ENCODE assay signal across 8 mouse cellular contexts in the genomic region with DNA sequence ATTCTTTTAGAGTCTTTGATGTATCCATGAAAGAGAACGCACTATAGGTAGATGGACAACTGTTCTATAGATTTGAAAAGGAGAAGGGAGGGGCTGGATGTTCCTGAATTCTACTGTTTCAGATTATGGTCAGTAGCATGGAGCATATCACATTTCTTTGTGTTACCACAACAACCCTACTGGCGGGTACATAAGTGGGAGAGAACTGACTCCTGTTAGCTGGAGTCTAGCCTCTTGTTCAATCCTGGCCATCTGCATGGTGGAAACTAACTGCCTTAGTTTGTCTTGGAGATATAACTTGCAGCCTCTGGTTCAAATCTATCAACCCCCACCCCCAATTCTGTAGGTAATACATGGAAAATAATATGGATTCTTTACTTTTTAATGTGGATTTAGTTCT. TPM values are rescaled to one million over a fixed set of nuclear protein-coding genes. Genes with fewer than 3 reads are reported as not detected.
A peak's percentile ranks its signal among the peaks of the same experiment; 100 is the strongest.
DNase-seq lines count a peak whose midpoint lies in the region; ATAC-seq lines count a peak whose summit lies in the region.

No protein-coding gene starts in this region.

- peaks cover 16% of the 10 kb centered on the region for H3K4me1 ChIP-seq in heart, embryonic 11.5 days (ENCODE audit: control insufficient read depth, insufficient read depth, low read length)
- H3K4me1 ChIP-seq in embryonic facial prominence, embryonic 10.5 days = peaks cover 56% of the 10 kb centered on the region
- 0 out of 2 replicates have a peak, but pooled peaks cover 3% of the 10 kb centered on the region for H3K4me1 ChIP-seq in hindbrain, embryonic 14.5 days (replicated peaks; ENCODE audit: control insufficient read depth, insufficient read depth, low read length)
- H3K4me1 ChIP-seq in midbrain, embryonic 11.5 days (ENCODE audit: control insufficient read depth, insufficient read depth, low read length) = peaks cover 12% of the 10 kb centered on the region

- ATAC-seq in heart, embryonic 11.5 days (replicated peaks; ENCODE audit: insufficient number of reproducible peaks, low FRiP score, low TSS enrichment) = no peak
- no peak for ATAC-seq in hindbrain, embryonic 14.5 days (ENCODE audit: low FRiP score)
- ATAC-seq in midbrain, embryonic 11.5 days (ENCODE audit: low FRiP score) = no peak

- no peaks in the 10 kb centered on the region for H3K9me3 ChIP-seq in heart, embryonic 11.5 days (replicated peaks; ENCODE audit: control insufficient read depth, low read length)
- no peaks in the 10 kb centered on the region for H3K9me3 ChIP-seq in embryonic facial prominence, embryonic 10.5 days
- H3K9me3 ChIP-seq in hindbrain, embryonic 14.5 days (ENCODE audit: control insufficient read depth, low read length) = no peaks in the 10 kb centered on the region
- H3K9me3 ChIP-seq in midbrain, embryonic 11.5 days (ENCODE audit: control insufficient read depth, low read length) = no peaks in the 10 kb centered on the region

- no peaks in the 10 kb centered on the region for H3K36me3 ChIP-seq in heart, embryonic 11.5 days (ENCODE audit: control insufficient read depth, insufficient read depth, low read length)
- no peaks in the 10 kb centered on the region for H3K36me3 ChIP-seq in embryonic facial prominence, embryonic 10.5 days (replicated peaks)
- no peaks in the 10 kb centered on the region for H3K36me3 ChIP-seq in hindbrain, embryonic 14.5 days (replicated peaks; ENCODE audit: control insufficient read depth, insufficient read depth)
- H3K36me3 ChIP-seq in midbrain, embryonic 11.5 days (ENCODE audit: control insufficient read depth, insufficient read depth, low read length) = no peaks in the 10 kb centered on the region

- intact Hi-C loops in heart, postnatal 10 days (cut with DNase I) = loop anchor here (5.0 kb wide), 1 partner anchor 334 kb away; no protein-coding TSS in a partner anchor

- H3K27me3 ChIP-seq in heart, embryonic 11.5 days (ENCODE audit: control insufficient read depth, insufficient read depth, low read length) = no peaks in the 10 kb centered on the region; the same call in 1 of the 2 replicates
- H3K27me3 ChIP-seq in embryonic facial prominence, embryonic 10.5 days (replicated peaks; ENCODE audit: low read depth, poor library complexity, severe bottlenecking) = peaks cover 58% of the 10 kb centered on the region
- peaks cover 18% of the 10 kb centered on the region; the same call in 1 of the 2 replicates for H3K27me3 ChIP-seq in hindbrain, embryonic 14.5 days (ENCODE audit: control insufficient read depth, insufficient read depth, low read length)
- H3K27me3 ChIP-seq in midbrain, embryonic 11.5 days (ENCODE audit: control insufficient read depth, insufficient read depth, low read length) = peaks cover 39% of the 10 kb centered on the region

- H3K27ac ChIP-seq in heart, embryonic 11.5 days (ENCODE audit: low read depth, low read length) = peak overlapping the region; percentile 91
- H3K27ac ChIP-seq in embryonic facial prominence, embryonic 10.5 days (replicated peaks) = peak overlapping the region; percentile 44
- H3K27ac ChIP-seq in hindbrain, embryonic 14.5 days = peak overlapping the region; percentile 68
- no peak overlapping the region for H3K27ac ChIP-seq in midbrain, embryonic 11.5 days (ENCODE audit: low read depth, low read length)

- WGBS in heart, embryonic 11.5 days (ENCODE audit: insufficient replicate concordance) = 57% methylated on average over 2 of the region's 2 CpGs
- WGBS in embryonic facial prominence, embryonic 10.5 days = 37% methylated on average over 2 of the region's 2 CpGs
- 29% methylated on average over 2 of the region's 2 CpGs for WGBS in hindbrain, embryonic 14.5 days
- WGBS in midbrain, embryonic 11.5 days = 44% methylated on average over 2 of the region's 2 CpGs

- peak overlapping the region; percentile 71 for H3K4me2 ChIP-seq in heart, embryonic 11.5 days
- H3K4me2 ChIP-seq in hindbrain, embryonic 14.5 days (replicated peaks) = peak overlapping the region; percentile 92
- H3K4me2 ChIP-seq in midbrain, embryonic 11.5 days = peak overlapping the region; percentile 58; the same call in 1 of the 2 replicates

- peak overlapping the region; percentile 53; the same call in 1 of the 2 replicates for H3K4me3 ChIP-seq in heart, embryonic 11.5 days (ENCODE audit: low read depth, low read length)
- peak overlapping the region; percentile 62 for H3K4me3 ChIP-seq in embryonic facial prominence, embryonic 10.5 days
- peak overlapping the region; percentile 41 for H3K4me3 ChIP-seq in hindbrain, embryonic 14.5 days (replicated peaks; ENCODE audit: low read length)
- peak overlapping the region; percentile 6; the same call in 1 of the 2 replicates for H3K4me3 ChIP-seq in midbrain, embryonic 11.5 days (ENCODE audit: low read depth, low read length)

- no peak overlapping the region for H3K9ac ChIP-seq in heart, embryonic 11.5 days (ENCODE audit: low read depth, low read length)
- 0 out of 2 replicates have a peak overlapping the region, but pooled peaks have one; percentile 25 for H3K9ac ChIP-seq in hindbrain, embryonic 14.5 days
- no peak overlapping the region for H3K9ac ChIP-seq in midbrain, embryonic 11.5 days (ENCODE audit: low read length)

- no peak for DNase-seq in heart, postnatal 10 days
- no peak for DNase-seq in embryonic facial prominence, embryonic 10.5 days (ENCODE audit: low spot score)
- no peak for DNase-seq in hindbrain, embryonic 14.5 days (ENCODE audit: low spot score)
- DNase-seq in midbrain, embryonic 11.5 days (ENCODE audit: low spot score, missing footprints) = peak; percentile 85
- DNase-seq in urinary bladder, adult 18-20 months (ENCODE audit: low spot score in 2 of 2) = no peak
- DNase-seq in ovary, adult 18-20 months (ENCODE audit: low spot score) = no peak
- DNase-seq in yolk sac, embryonic 10.5 days (ENCODE audit: low spot score) = no peak

RNA-seq across cellular contexts. Expression of a gene that starts 1.3 kb away (rescaled TPM):
- 27.5 and 33.7 TPM in 2 replicates for polyA plus RNA-seq in heart, embryonic 11.5 days (2014; fragmentation: Nextera tagmentation; extraction: Ambion mirVana)
- total RNA-seq in heart, postnatal 10 days (2021) = 100 to 1,000 TPM; 196 to 199 TPM
- polyA plus RNA-seq in embryonic facial prominence, embryonic 10.5 days (2016; fragmentation: Nextera tagmentation; extraction: Ambion mirVana) = 8.0 and 17.0 TPM in 2 replicates
- polyA plus RNA-seq in hindbrain, embryonic 14.5 days (2014; fragmentation: Nextera tagmentation; extraction: Ambion mirVana) = 47.8 and 49.2 TPM in 2 replicates
- 14.1 and 15.8 TPM in 2 replicates for polyA plus RNA-seq in midbrain, embryonic 11.5 days (2014; fragmentation: Nextera tagmentation; extraction: Ambion mirVana)

RNA-seq across cellular contexts. Expression of a gene that starts 4.1 kb away (rescaled TPM):
- polyA plus RNA-seq in heart, embryonic 11.5 days (2014; fragmentation: Nextera tagmentation; extraction: Ambion mirVana) = 0.72 and 0.73 TPM in 2 replicates
- under 1 TPM; 0.34 to 0.47 TPM for total RNA-seq in heart, postnatal 10 days (2021)
- 10.9 and 13.6 TPM in 2 replicates for polyA plus RNA-seq in embryonic facial prominence, embryonic 10.5 days (2016; fragmentation: Nextera tagmentation; extraction: Ambion mirVana)
- polyA plus RNA-seq in hindbrain, embryonic 14.5 days (2014; fragmentation: Nextera tagmentation; extraction: Ambion mirVana) = 26.3 and 28.0 TPM in 2 replicates
- polyA plus RNA-seq in midbrain, embryonic 11.5 days (2014; fragmentation: Nextera tagmentation; extraction: Ambion mirVana) = 6.5 and 7.7 TPM in 2 replicates

Comparison
In these comparisons a context has a peak if more than half of its experiments do, and no peak if none do; other contexts are left out.
1. H3K4me3 ChIP-seq: peak in every context shown above with its lines; median percentile 62 in embryonic facial prominence, embryonic 10.5 days; 53 in heart, embryonic 11.5 days; 41 in hindbrain, embryonic 14.5 days; 6 in midbrain, embryonic 11.5 days.